Mouse (Mus musculus) CH12F3 (cell line): ENCODE data around the gene Asap2.

Source experiments
- in situ Hi-C: fragments of 300-500 bp; cut with MboI; formaldehyde crosslinking; loops from 2 replicates; pipeline ENCODE4 v1.14.3; 2020; ENCODE audit warnings: low sequenced_read_pairs

The Asap2 gene

DNA sequence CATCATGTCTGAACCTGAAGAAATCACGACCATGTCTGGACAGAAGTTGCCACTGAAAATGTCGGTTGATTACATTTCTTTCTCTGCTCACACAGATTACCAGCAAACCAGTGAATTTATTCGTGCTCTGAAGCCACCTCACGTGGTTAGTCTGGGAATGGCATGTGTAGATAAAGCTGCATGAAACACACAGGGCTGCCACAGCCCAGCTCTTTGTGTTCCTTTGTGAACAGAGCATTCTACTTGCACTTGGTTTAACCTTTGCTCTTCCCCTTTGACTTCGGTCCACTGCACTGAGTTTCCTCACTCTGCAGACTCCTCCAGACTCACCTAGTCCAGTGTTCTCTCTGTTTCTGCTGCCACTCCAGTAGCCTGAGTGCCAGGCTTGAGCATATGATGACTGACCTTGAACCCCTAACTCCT, 312.1 kb downstream of the Asap2 start:
- in situ Hi-C loops = no loop called here

DNA sequence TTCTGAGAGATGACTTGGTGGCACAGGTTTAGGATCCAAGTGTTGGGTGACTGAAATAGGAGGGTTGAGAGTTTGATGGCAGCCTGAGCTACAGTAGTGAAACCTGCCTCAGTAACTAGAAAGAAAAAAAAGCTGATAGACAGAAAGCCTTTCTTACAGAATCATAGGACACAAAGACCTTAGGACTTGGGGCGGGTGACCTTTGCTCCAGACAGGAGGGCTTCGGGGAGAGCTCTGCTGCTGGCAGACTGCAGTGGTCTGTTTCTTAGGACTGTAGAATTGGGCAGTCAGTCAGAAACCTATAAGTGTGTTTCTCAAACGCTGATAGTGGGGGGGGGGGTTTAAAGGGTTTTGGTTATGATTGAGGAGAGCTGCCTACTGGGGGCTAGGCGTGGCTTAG, 315.5 kb downstream of the Asap2 start:
- in situ Hi-C loops = no loop called here

DNA sequence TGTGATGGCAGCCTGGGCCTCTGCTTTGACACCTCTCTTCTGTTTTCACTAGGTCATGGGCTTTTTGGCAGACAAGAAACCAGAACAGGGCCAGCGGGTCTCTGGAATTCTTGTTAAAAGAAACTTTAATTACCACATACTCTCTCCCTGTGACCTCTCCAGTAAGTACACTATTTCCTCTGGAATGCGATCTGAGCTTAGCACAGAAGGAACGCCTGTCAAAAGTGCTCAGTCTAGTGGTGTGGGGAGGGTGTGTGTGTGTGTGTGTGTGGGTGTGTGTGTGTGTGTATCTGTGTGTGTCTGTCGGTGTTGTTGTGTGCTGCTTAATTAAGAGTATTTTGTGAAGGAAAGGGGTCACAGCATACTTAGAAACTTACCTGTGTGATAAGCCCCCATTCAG, 316.5 kb downstream of the Asap2 start:
- in situ Hi-C loops = no loop called here

DNA sequence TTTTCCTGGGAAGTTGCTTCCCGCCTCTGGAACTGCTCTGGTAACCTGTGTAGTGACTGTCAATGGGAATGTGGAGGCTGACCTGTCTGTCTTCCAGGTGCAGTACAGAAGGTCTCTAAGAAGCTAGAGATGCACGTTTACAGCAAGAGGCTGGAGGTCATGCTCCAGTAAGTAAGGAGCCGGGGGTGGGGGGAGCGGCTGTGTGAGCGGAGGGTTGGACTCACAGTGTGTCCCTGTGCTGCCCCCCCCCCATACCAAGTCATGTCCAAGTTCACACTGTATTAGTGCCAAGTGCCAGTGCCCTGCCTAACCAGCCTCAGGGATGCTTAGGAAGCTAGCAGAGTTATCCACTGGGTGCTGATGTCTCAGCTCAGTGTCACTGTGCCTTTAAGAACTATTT, 321.9 kb downstream of the Asap2 start:
- in situ Hi-C loops = no loop called here

DNA sequence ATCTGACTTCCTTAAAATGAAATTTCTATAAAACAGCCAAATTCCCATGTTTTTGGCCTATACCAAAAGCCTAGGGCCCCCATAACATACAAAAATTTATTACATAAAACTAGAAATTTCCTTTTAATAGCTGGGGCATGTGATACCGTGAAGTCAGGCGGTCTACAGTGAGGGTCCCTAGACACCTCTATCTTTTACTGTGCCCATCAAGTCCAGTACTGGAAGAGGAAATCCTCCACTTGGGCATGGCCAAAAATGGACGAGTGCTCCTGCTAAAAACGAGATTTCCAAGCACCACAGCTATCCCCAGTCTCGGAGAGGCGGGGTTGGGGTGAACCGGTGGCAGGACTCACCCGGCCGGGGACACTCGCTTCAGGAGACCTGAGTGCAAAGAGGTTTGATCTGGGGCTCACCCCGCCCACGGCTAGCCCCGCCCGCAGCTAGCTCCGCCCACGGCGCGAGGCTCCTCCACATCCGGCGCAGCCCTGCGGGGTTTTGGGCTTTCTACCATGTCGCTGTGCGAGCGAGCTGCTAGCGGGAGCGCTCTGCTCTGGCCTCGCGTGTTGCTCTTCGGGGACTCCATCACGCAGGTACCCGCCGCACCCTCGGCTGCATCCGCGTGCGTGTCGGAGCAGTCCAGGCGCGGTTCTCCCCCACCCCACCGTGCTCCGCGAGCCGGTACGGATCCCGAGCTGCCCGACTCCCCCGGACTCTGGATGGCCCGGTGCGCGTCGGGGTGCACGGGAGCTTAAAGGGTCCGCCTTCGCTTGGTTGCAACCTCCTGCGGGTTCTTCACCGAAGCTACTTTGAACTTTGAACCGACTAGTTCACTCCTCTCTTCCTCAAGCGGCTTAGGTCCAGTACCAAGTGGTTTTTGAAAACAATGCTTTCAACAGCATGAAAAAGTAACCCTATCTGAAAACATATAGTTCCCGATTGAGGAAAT, 325.9 kb downstream of the Asap2 start, which contains the start of gene Iah1:
Iah1 (plus strand) TSS at position 467 of the 946 bp plus-strand sequence.
- in situ Hi-C loops = no loop called here

DNA sequence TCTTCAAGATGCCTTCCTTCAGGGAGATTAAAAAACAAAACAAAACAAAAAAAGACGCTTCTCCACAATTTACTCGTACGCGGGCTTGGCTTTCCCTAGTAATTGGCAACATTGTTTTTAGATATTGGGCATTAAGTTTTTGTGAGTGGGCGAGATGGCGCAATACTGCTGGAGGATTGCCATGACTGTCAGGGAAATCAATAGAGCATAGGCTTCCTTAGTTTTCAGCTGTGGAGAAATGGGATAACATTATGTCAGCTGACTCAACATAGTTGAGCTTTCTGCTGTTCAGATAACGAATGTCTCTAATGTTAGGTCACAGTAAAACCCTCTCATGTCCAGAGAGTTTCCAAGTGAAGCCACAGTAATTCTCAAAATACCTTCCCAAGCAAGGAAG, 326.6 kb downstream of the Asap2 start:
- in situ Hi-C loops = no loop called here

DNA sequence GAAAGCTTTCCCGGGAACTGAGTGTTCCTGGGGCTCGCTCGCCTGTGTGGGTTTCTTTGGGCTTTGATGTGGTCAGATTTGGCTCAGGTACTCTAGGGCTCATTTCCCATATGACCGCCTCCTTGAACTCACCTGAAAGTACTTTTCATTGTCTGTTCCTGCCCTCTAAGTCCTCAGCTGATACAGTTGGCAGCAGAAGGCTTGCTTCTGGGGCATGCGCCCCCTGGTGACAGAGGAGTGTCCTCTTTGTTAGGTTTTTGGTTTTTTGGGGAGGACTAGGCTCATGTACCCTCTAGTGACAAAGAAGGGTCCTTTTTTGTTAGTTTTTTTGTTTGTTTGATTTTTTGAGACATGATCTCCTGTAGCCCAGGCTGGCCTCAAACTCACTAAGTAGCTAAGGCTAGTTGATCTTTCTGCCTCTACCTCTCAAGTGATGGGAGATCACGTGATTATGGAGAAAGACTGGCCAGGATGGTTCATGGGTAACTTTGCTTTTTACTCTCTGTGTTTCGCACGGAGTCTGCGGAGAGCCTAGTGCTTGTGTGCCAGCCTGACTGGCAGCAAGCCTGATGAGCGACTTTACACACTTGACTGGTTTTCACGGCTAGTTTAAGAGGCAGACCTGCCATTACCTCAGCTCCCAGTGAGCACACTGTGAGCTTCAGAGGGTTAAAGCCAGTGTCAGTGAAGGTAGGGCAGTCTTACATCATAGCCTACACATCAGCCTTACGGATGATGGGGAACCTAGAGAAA, 328.1 kb downstream of the Asap2 start:
- in situ Hi-C loops = no loop called here
